ENCODE assay signal across 35 mouse cellular contexts in genomic region chr3:88262346-88262745, GRCm38 (mm10). TPM values are rescaled to one million over a fixed set of nuclear protein-coding genes. Genes with fewer than 3 reads are reported as not detected.
DNase-seq lines count a peak whose midpoint lies in the region; ATAC-seq and TF ChIP-seq lines count a peak whose summit lies in the region.
"Had no signal": no experiment of that assay in that cellular context is flagged by ENCODE, and none has a peak within 500 bp of the region (broad histone marks: within the 10 kb centered on the region; RNA-seq: fewer than 3 reads in every experiment).

No protein-coding gene starts in this region.

- WGBS in embryonic facial prominence, embryonic 13.5 days, result 52% methylated on average over 3 of the region's 3 CpGs
- 71% methylated on average over 3 of the region's 3 CpGs for WGBS in embryonic facial prominence, embryonic 10.5 days
- WGBS in kidney, postnatal 0 days, result 41% methylated on average over 3 of the region's 3 CpGs
- WGBS in stomach, postnatal 0 days, result 53% methylated on average over 3 of the region's 3 CpGs

- H3K4me2 ChIP-seq in embryonic facial prominence, embryonic 13.5 days, result no peak overlapping the region
- no peak overlapping the region for H3K4me2 ChIP-seq in kidney, postnatal 0 days (ENCODE audit: low read length)
- H3K4me2 ChIP-seq in stomach, postnatal 0 days (replicated peaks; ENCODE audit: low read depth), result no peak overlapping the region
- H3K4me2 ChIP-seq: embryonic facial prominence, embryonic 12.5 days; forebrain, embryonic 13.5 days; hindbrain, embryonic 12.5 days; intestine, embryonic 15.5 days; limb, embryonic 13.5 days; liver, embryonic 13.5 days; midbrain, embryonic 11.5 days; neural tube, embryonic 12.5 days had no signal

- no peak for DNase-seq in embryonic facial prominence, embryonic 10.5 days (ENCODE audit: low spot score)
- no peak for DNase-seq in kidney, postnatal 0 days (ENCODE audit: low spot score)
- DNase-seq in kidney, adult 11 months, result no peak
- DNase-seq in urinary bladder, postnatal 14 days (ENCODE audit: low spot score), result peak; percentile 56
- DNase-seq in urinary bladder, postnatal 10 days (ENCODE audit: low spot score), result no peak
- DNase-seq in stomach, postnatal 0 days (ENCODE audit: low spot score), result no peak
- no peak for DNase-seq in frontal cortex, adult 2 months (ENCODE audit: extremely low spot score in 1 of 2, low spot score in 1 of 2)
- DNase-seq: adrenal gland, adult 2 months; cerebellum, adult 9-10 months; cerebellum, postnatal 36 days; gastrocnemius, postnatal 14 days; heart, adult 11 months; heart, postnatal 36 days; kidney, postnatal 14 days; liver, embryonic 13.5 days; lung, adult 2 months; right cerebral cortex, adult 18-20 months; thymus, postnatal 4 days had no signal

- H3K27ac ChIP-seq in embryonic facial prominence, embryonic 13.5 days, result peak overlapping the region; percentile 81
- no peak overlapping the region for H3K27ac ChIP-seq in embryonic facial prominence, embryonic 10.5 days (replicated peaks)
- peak overlapping the region; percentile 36; the same call in 1 of the 2 replicates for H3K27ac ChIP-seq in kidney, postnatal 0 days
- peak overlapping the region; percentile 59; the same call in 1 of the 2 replicates for H3K27ac ChIP-seq in stomach, postnatal 0 days (replicated peaks)
- H3K27ac ChIP-seq: embryonic facial prominence, embryonic 12.5 days; forebrain, embryonic 13.5 days; heart, embryonic 10.5 days; hindbrain, embryonic 12.5 days; hindbrain, postnatal 0 days; intestine, embryonic 15.5 days; layer of hippocampus, adult 2 months; left cerebral cortex, adult 2 months; limb, embryonic 13.5 days; liver, embryonic 13.5 days; neural tube, embryonic 12.5 days had no signal

- ATAC-seq in embryonic facial prominence, embryonic 13.5 days (ENCODE audit: insufficient number of reproducible peaks, insufficient read depth, low FRiP score, low TSS enrichment, low read depth), result no peak
- ATAC-seq in kidney, postnatal 0 days (replicated peaks; ENCODE audit: low FRiP score, low read depth), result no peak
- ATAC-seq in stomach, postnatal 0 days (ENCODE audit: low FRiP score, low TSS enrichment), result peak; percentile 29; the same call in 1 of the 2 replicates
- ATAC-seq: activated CD4-positive, CD25-positive, alpha-beta regulatory T cell, adult 4 months; forebrain, embryonic 13.5 days; hindbrain, postnatal 0 days; intestine, embryonic 15.5 days had no signal

- H3K4me1 ChIP-seq in embryonic facial prominence, embryonic 13.5 days, result no peaks in the 10 kb centered on the region
- H3K4me1 ChIP-seq in embryonic facial prominence, embryonic 10.5 days, result no peaks in the 10 kb centered on the region
- no peaks in the 10 kb centered on the region for H3K4me1 ChIP-seq in kidney, postnatal 0 days (replicated peaks; ENCODE audit: insufficient read depth, low read length)
- H3K4me1 ChIP-seq in stomach, postnatal 0 days (replicated peaks; ENCODE audit: control insufficient read depth, insufficient read depth), result no peaks in the 10 kb centered on the region
- H3K4me1 ChIP-seq: embryonic facial prominence, embryonic 12.5 days; forebrain, embryonic 13.5 days; heart, embryonic 10.5 days; hindbrain, embryonic 12.5 days; intestine, embryonic 15.5 days; limb, embryonic 13.5 days; liver, embryonic 13.5 days; neural tube, embryonic 12.5 days had no signal

- peak; percentile 90 for TF ChIP-seq EP300 in stomach, postnatal 0 days (optimal IDR thresholded peaks at IDR 0.05)

- TF ChIP-seq CTCF in kidney, postnatal 0 days (IDR thresholded peaks at IDR 0.05; ENCODE audit: low read depth), result no peak
- TF ChIP-seq CTCF in stomach, postnatal 0 days (IDR thresholded peaks at IDR 0.05; ENCODE audit: low read depth), result no peak

- H3K27me3 ChIP-seq in embryonic facial prominence, embryonic 13.5 days, result no peaks in the 10 kb centered on the region; the same call in 1 of the 2 replicates
- peaks cover 12% of the 10 kb centered on the region; the same call in 1 of the 2 replicates for H3K27me3 ChIP-seq in embryonic facial prominence, embryonic 10.5 days (replicated peaks; ENCODE audit: low read depth, poor library complexity, severe bottlenecking)
- H3K27me3 ChIP-seq in kidney, postnatal 0 days (ENCODE audit: insufficient read depth, low read length), result no peaks in the 10 kb centered on the region
- H3K27me3 ChIP-seq in stomach, postnatal 0 days (ENCODE audit: control insufficient read depth, insufficient read depth, low read length), result no peaks in the 10 kb centered on the region
- H3K27me3 ChIP-seq: forebrain, embryonic 13.5 days; intestine, embryonic 15.5 days; limb, embryonic 13.5 days; neural tube, embryonic 12.5 days had no signal

- H3K4me3 ChIP-seq in embryonic facial prominence, embryonic 13.5 days, result no peak overlapping the region
- H3K4me3 ChIP-seq in embryonic facial prominence, embryonic 10.5 days, result no peak overlapping the region
- H3K4me3 ChIP-seq in kidney, postnatal 0 days (replicated peaks; ENCODE audit: low read depth, low read length), result no peak overlapping the region
- H3K4me3 ChIP-seq in stomach, postnatal 0 days (ENCODE audit: low read depth, low read length), result no peak overlapping the region
- H3K4me3 ChIP-seq: embryonic facial prominence, embryonic 12.5 days; forebrain, embryonic 13.5 days; heart, embryonic 10.5 days; hindbrain, embryonic 12.5 days; intestine, embryonic 15.5 days; layer of hippocampus, adult 2 months; left cerebral cortex, adult 2 months; limb, embryonic 13.5 days; liver, embryonic 13.5 days; myocyte; neural tube, embryonic 12.5 days had no signal

- H3K36me3 ChIP-seq in embryonic facial prominence, embryonic 13.5 days, result no peaks in the 10 kb centered on the region
- H3K36me3 ChIP-seq in embryonic facial prominence, embryonic 10.5 days (replicated peaks), result no peaks in the 10 kb centered on the region
- H3K36me3 ChIP-seq in kidney, postnatal 0 days (ENCODE audit: insufficient read depth, low read length), result no peaks in the 10 kb centered on the region
- no peaks in the 10 kb centered on the region for H3K36me3 ChIP-seq in stomach, postnatal 0 days (ENCODE audit: control insufficient read depth, insufficient read depth, low read length)
- H3K36me3 ChIP-seq: embryonic facial prominence, embryonic 12.5 days; heart, embryonic 10.5 days; hindbrain, embryonic 12.5 days; intestine, embryonic 15.5 days; limb, embryonic 13.5 days; liver, embryonic 13.5 days; neural tube, embryonic 12.5 days had no signal

- no peak overlapping the region for H3K9ac ChIP-seq in embryonic facial prominence, embryonic 13.5 days
- no peak overlapping the region for H3K9ac ChIP-seq in kidney, postnatal 0 days (ENCODE audit: low read depth, low read length)
- H3K9ac ChIP-seq in stomach, postnatal 0 days (ENCODE audit: low read length), result no peak overlapping the region
- H3K9ac ChIP-seq: embryonic facial prominence, embryonic 12.5 days; forebrain, embryonic 13.5 days; hindbrain, embryonic 12.5 days; intestine, embryonic 15.5 days; limb, embryonic 13.5 days; liver, embryonic 13.5 days; neural tube, embryonic 12.5 days had no signal

- H3K9me3 ChIP-seq in embryonic facial prominence, embryonic 13.5 days, result no peaks in the 10 kb centered on the region
- H3K9me3 ChIP-seq in embryonic facial prominence, embryonic 10.5 days, result no peaks in the 10 kb centered on the region
- no peaks in the 10 kb centered on the region for H3K9me3 ChIP-seq in kidney, postnatal 0 days (replicated peaks; ENCODE audit: low read length)
- no peaks in the 10 kb centered on the region for H3K9me3 ChIP-seq in stomach, postnatal 0 days (ENCODE audit: control insufficient read depth, low read length)
- H3K9me3 ChIP-seq: embryonic facial prominence, embryonic 12.5 days; forebrain, embryonic 13.5 days; heart, embryonic 10.5 days; hindbrain, embryonic 12.5 days; intestine, embryonic 15.5 days; limb, embryonic 13.5 days; liver, embryonic 13.5 days; neural tube, embryonic 12.5 days had no signal

RNA-seq across cellular contexts. Expression of gene Rhbg, which starts 7.8 kb away (rescaled TPM):
- 3.3 and 6.7 TPM in 2 replicates for polyA plus RNA-seq in embryonic facial prominence, embryonic 13.5 days (2015; fragmentation: Nextera tagmentation; extraction: Ambion mirVana)
- polyA plus RNA-seq in embryonic facial prominence, embryonic 10.5 days (2016; fragmentation: Nextera tagmentation; extraction: Ambion mirVana), result 0.17 TPM in 1 of 2 replicates, not detected in the other
- polyA plus RNA-seq in kidney, postnatal 0 days (2015; fragmentation: Nextera tagmentation; extraction: Ambion mirVana), result 23.2 and 24.2 TPM in 2 replicates
- polyA plus RNA-seq in stomach, postnatal 0 days (2015; fragmentation: Nextera tagmentation; extraction: Ambion mirVana), result 19.4 and 27.0 TPM in 2 replicates
- not detected in 2 replicates for polyA plus RNA-seq in frontal cortex, adult 2 months (2012; rRNA removed)
- polyA plus RNA-seq: activated CD4-positive, CD25-positive, alpha-beta regulatory T cell, adult 4 months; C2C12; midbrain, embryonic 11.5 days; myocyte had no signal

RNA-seq across cellular contexts. Expression of gene Gm38392, which starts 24.7 kb away (rescaled TPM):
- 0.55 and 3.5 TPM in 2 replicates for polyA plus RNA-seq in embryonic facial prominence, embryonic 13.5 days (2015; fragmentation: Nextera tagmentation; extraction: Ambion mirVana)
- not detected in 2 replicates for polyA plus RNA-seq in embryonic facial prominence, embryonic 10.5 days (2016; fragmentation: Nextera tagmentation; extraction: Ambion mirVana)
- polyA plus RNA-seq in kidney, postnatal 0 days (2015; fragmentation: Nextera tagmentation; extraction: Ambion mirVana), result 3.8 and 5.1 TPM in 2 replicates
- polyA plus RNA-seq in stomach, postnatal 0 days (2015; fragmentation: Nextera tagmentation; extraction: Ambion mirVana), result 0.36 and 2.0 TPM in 2 replicates
- polyA plus RNA-seq in frontal cortex, adult 2 months (2012; rRNA removed), result not detected in 2 replicates
- polyA plus RNA-seq: activated CD4-positive, CD25-positive, alpha-beta regulatory T cell, adult 4 months; adrenal gland, adult 2 months; C2C12; embryonic facial prominence, embryonic 12.5 days; forebrain, embryonic 13.5 days; heart, embryonic 16.5 days; hindbrain, embryonic 12.5 days; liver, embryonic 13.5 days; spleen, adult 2 months had no signal

RNA-seq across cellular contexts. Expression of gene Tsacc, which starts 34.5 kb away (rescaled TPM):
- polyA plus RNA-seq in embryonic facial prominence, embryonic 13.5 days (2015; fragmentation: Nextera tagmentation; extraction: Ambion mirVana), result 15.0 and 16.1 TPM in 2 replicates
- 12.6 and 14.7 TPM in 2 replicates for polyA plus RNA-seq in embryonic facial prominence, embryonic 10.5 days (2016; fragmentation: Nextera tagmentation; extraction: Ambion mirVana)
- polyA plus RNA-seq in kidney, postnatal 0 days (2015; fragmentation: Nextera tagmentation; extraction: Ambion mirVana), result 13.0 and 13.8 TPM in 2 replicates
- polyA plus RNA-seq in stomach, postnatal 0 days (2015; fragmentation: Nextera tagmentation; extraction: Ambion mirVana), result 9.1 and 9.3 TPM in 2 replicates
- 4.2 and 5.1 TPM in 2 replicates for polyA plus RNA-seq in frontal cortex, adult 2 months (2012; rRNA removed)

RNA-seq across cellular contexts. Expression of gene Cct3, which starts 34.6 kb away (rescaled TPM):
- polyA plus RNA-seq in embryonic facial prominence, embryonic 13.5 days (2015; fragmentation: Nextera tagmentation; extraction: Ambion mirVana), result 517 and 559 TPM in 2 replicates
- 862 and 910 TPM in 2 replicates for polyA plus RNA-seq in embryonic facial prominence, embryonic 10.5 days (2016; fragmentation: Nextera tagmentation; extraction: Ambion mirVana)
- 373 and 411 TPM in 2 replicates for polyA plus RNA-seq in kidney, postnatal 0 days (2015; fragmentation: Nextera tagmentation; extraction: Ambion mirVana)
- polyA plus RNA-seq in stomach, postnatal 0 days (2015; fragmentation: Nextera tagmentation; extraction: Ambion mirVana), result 230 and 233 TPM in 2 replicates
- polyA plus RNA-seq in frontal cortex, adult 2 months (2012; rRNA removed), result 141 and 157 TPM in 2 replicates
